Mouse (Mus musculus): ENCODE results near the gene Plekhg6. TPM values are rescaled to one million over a fixed set of nuclear protein-coding genes. Genes with fewer than 3 reads are reported as not detected.

Gene Plekhg6
- total RNA-seq, 2 experiments from 2014 or later = not detected

DNA sequence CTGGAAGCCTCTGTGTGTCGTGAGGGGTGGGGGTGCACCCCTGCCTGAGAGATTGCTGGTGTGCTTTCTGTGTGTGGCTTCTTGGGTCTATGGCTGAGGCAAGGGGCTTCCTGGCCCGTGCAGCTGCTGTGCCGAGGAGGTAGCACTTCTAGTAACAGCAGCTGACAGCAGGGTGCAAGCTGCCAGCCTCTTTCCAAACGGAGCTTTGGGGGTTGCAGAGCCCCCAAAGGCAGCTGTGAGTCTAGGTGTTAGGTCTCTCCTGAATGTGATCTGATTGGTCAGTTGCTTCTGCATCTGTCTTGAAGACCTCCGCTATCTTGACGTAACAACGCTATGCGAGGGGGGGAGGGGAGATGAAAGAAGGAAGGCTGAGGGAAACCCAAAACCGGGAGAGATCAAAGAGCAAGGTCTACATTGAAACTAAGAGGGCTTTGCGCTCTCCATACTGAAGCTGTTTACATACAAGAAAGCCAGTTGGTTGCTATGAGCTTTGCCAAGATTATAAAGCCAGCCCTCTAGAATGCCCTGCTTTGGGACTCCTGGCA lies 25.3 kb downstream of the Plekhg6 start:
- no peak for ATAC-seq (replicated peaks; ENCODE audit: low FRiP score, poor library complexity, severe bottlenecking)

DNA sequence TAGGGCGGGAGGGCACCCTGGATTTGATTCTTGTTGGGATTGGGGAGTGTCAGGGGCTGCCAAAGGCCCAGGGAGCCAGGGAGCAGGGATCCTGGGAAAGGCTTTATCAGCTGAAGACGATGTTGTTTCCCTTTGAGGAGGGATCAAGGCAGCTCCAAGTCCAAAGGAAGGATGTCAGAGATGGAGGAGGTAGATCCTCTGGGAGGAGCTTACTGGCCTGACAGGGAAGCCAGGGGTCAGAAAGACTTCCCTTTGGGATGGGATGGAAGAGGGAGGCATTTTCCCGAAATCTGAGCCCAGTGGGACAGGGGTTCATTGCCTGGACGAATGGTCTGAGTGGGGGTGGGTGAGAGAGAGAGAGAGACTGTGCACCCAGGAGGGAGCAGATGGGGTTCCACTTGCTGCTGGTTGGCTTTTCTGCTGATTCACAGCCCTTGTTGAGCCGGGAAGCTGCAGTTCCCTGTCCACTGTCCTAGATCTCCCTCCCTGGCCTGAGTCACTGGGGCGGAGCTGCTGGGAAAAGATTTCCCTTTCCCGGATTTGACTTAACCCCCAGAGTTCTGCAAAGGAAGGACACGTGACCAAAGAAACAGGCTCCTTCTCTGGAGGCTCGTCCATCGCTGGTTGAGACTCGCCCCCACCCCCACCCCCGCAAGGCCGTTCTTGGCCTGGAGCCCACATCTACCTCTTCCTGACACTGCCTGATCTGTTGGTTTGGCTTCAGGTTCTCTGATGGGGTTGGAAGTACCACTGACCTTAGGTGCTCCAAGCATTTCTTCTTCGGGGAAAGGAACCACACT lies 26.0 kb downstream of the Plekhg6 start:
- ATAC-seq (replicated peaks; ENCODE audit: low FRiP score, poor library complexity, severe bottlenecking) = no peak

DNA sequence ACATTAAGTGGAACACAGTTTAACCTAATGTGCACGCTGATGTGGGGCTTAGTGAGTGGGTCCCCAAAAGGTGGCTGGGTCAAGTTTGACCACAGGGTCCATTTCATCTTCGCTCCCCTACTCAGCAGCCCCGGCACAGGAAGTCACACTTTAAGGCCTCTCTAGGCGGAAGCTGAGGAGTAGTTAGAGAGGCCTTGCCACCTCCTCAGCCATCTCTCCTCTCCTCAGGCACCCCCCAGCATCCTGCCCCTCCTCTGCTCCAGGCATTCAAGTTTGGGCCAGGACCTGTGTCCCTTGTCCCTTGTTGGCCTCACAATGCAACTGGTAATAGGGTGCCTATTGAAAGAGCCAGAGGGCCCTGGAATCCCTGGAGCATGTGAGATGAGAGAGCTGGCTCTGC lies 26.9 kb downstream of the Plekhg6 start:
- ATAC-seq (replicated peaks; ENCODE audit: low FRiP score, poor library complexity, severe bottlenecking) = no peak

DNA sequence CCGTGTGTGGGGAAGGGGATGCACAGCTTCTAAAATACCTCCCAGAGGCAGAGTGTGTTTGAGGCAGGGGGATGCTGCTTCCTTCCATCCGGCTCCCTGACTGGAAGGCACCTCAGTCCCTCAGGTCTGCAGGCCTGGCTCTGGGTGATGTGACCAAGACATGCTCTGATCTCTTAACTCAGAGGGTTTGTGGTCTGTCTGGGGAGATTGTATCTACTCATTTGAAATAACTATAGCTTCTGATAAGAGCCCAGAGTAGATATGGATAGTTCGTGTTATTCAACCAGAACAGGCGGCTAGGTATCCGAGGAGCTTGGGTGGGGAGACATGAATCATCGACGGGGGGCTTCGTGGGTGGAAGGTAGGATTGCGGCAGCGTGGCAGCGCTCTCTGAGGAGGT lies 27.4 kb downstream of the Plekhg6 start:
- no peak for ATAC-seq (replicated peaks; ENCODE audit: low FRiP score, poor library complexity, severe bottlenecking)

DNA sequence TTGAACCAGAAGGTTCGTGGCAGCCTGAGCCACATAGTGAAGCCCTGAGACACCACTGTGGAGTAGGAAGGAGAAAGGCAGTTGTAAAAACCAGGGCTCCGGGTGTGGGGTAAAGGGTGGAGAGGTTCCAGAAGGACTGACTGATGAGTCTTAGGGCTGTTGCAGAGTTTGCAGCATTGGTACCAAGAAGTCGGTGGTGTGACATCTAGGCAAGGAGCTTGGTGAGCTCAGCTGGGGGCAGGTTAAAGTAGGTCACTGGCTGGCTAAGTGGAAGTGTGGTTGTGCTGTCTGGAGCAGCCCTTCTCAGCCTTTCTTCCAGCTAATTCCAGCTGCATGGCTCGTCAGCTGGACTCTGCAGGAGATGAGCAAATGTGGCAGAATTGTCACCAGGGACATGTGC lies 27.8 kb downstream of the Plekhg6 start:
- no peak for ATAC-seq (replicated peaks; ENCODE audit: low FRiP score, poor library complexity, severe bottlenecking)

DNA sequence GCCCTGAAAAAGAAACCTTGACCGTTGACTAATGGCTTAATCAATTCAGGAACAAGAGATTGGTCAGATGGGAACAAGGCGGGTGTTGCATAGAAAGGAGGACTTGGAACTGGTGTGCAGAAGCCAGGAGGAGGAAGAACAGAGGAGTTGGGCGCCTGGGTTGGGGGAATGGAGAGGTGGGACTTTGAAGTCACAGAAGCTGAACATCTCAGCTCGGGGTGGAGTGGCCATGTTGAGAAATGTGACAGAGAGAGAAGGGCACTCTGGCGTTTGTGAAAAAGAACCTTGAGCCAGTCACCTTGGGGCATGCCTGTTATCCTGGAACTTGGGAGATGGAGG lies 28.6 kb downstream of the Plekhg6 start:
- ATAC-seq (replicated peaks; ENCODE audit: low FRiP score, poor library complexity, severe bottlenecking) = no peak

DNA sequence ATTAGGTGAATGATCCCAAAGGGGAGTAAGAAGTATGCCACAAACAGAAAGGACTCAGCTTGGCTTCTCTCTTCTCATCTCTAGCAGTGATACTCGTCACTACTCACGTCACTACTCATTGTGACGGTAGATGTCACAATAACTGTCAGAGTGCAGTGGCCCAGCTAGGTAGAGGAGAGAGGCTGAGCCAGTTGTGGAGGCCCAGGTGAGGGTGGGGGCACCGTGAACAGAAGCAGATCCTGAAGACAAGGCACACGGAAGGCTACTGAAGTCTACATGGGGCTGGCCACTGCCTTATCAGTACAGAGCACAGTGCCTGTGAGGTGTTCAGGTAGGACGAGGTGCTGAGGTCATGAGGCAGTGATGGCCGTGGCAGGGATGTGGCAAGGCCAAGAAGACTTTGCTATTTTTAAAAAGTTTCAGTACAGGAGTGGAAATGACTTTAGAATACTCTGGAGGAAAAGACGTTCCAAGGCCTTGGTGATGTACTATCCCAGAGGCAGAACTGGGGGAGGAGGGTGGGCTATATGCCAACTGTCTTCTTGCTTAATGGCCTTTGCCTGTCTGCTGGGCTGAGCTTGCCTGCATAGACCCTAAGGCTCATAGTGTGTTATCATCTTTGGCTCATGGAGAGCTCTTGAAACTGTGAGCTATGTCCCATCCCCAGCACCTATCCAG lies 29.1 kb downstream of the Plekhg6 start:
- no peak for ATAC-seq (replicated peaks; ENCODE audit: low FRiP score, poor library complexity, severe bottlenecking)

DNA sequence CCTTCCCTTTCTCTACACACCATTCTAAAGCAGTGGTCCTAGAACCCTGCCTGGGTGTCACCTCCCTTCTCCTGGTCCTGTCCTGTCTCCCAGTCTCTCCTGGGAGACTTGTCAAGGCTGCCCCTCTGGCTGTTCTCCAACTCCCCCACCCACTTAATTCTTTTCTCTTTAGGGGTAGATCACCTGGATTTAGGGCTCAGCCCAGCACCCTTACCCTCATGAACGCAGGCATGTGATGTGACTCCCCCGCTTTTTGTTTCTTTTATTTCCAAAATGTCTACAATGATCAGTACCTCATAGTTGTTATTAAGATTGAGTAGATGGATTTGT lies 29.6 kb downstream of the Plekhg6 start:
- no peak for ATAC-seq (replicated peaks; ENCODE audit: low FRiP score, poor library complexity, severe bottlenecking)

DNA sequence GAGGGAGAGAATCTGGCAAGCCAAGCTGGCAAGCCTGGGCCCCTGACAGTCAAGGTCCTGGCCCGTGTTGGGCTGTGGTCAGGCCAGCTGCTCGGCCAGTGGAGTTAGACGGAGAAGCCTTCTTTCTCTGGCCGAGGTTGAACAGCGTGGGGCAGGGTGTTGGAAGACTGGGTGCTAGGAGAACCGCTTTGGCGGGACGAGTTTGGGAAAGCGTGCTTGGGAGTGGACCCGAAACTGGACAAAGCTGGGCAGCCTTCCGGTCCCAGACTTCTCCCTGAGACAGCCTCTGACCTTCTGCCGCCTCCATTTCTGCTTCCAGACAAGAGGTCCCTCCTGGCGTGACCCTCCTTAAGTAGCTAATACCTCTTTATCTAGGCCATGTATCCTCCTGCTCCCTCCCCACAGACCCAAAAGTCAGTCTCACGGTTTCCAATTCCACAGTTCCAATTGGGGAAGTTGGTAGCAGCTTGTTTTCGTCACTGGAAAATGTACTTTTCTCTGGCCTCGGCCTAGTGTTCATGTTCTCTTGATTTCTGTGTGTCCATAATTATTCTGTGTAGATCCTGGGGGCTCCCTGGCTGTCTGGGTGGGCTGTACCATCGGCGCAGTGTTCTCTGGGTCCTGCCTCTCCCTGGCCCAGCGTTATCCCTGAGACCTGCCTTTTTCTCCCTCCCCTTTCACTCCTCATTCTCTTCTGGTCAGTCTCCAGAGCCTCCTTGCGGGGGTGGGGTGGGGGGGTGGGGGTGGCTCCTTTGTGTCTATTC lies 30.2 kb downstream of the Plekhg6 start:
- no peak for ATAC-seq (replicated peaks; ENCODE audit: low FRiP score, poor library complexity, severe bottlenecking)

DNA sequence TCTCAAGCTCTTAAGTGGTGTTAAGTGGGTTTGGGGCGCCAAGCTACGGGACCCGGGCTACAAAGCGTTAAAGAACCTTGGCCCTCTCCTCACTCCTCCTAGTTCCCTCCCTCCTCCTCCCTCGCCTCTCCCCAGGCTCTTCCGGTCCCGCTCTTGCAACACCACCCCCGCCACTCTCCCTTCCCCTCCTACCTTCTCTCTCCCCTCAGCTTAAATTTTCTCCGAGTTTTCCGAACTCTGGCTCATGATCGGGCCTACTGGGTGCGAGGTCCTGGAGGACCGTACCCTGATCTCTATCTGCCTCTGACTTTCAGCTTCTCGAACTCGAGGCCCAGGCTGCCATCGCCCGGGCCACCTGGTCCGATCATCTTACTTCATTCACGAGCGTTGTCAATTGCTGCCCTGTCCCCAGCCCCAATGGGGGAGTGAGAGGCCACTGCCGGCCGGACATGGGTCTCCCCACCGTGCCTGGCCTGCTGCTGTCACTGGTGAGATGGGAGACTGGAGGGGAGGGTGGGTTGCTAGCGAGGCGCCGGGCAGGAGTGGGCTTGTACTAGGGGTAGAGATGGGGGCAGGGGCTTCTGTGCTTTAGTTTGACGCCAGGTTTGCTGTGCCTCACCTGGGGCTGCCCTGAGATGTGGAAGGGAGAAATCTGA lies 30.9 kb downstream of the Plekhg6 start:
- ATAC-seq (replicated peaks; ENCODE audit: low FRiP score, poor library complexity, severe bottlenecking) = no peak

DNA sequence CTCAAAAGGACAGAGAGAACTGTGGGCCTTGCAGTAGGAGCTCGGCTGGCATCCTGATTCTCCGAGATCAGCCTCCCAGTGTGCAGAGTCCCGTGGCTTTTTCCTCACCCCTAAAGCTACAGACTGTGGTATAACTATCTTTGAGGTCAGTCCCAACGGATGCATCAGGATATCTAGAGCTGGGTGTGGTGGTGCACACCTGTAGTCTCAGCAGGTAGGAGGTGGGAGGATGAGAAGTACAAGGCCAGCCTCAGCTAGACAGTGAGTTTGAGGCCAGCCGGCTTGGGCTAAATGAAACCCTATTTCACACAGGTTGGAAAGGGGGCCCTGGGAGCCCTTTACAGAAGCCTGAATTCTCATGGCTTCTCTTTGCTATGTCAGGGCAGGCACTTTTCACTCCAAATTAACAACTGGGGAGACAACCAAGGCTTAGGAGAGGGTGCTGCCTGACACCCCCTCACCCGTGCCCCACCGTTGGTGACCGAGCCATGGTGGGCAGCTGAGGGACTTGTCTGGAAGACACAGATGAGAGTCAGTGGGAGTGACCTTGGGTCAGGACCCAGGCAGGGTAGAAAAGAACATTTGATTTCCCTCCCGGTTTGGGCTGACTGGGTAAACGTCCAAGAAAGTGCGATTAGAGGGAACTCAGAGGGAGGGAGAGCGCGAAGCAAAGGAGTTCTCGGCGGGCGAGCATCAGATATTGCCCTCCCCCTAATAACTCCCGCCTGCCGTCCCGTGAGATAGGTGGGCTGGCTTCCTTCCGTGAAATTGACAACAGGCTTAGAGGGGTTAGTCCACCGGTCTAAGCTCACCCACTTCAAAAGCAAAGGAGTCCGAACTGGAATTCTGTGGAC lies 31.6 kb downstream of the Plekhg6 start, which contains the start of gene Tnfrsf1a:
TSS of gene Tnfrsf1a (plus strand) at position 642 of the 854 bp plus-strand sequence.
- no peak for ATAC-seq (replicated peaks; ENCODE audit: low FRiP score, poor library complexity, severe bottlenecking)

DNA sequence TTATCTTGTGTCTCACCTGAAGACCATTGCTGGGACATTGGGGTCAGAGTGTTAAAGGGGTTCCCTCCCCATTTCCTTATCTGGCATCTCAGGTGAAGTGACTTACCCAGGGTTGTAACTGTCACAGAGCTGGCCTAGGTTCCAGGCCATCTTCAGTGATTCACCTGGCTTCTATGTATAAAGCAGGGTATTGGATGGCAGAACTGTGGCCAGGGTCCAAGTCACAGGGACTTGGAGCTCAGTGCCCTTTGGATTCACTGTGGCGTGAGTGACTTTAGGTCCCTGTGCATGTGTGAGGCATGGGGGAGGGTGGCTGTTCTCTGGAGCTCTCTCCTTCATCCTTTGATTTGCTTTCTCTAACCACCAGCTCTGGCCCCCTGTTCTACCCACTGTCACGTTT lies 34.6 kb downstream of the Plekhg6 start:
- no peak for ATAC-seq (replicated peaks; ENCODE audit: low FRiP score, poor library complexity, severe bottlenecking)

DNA sequence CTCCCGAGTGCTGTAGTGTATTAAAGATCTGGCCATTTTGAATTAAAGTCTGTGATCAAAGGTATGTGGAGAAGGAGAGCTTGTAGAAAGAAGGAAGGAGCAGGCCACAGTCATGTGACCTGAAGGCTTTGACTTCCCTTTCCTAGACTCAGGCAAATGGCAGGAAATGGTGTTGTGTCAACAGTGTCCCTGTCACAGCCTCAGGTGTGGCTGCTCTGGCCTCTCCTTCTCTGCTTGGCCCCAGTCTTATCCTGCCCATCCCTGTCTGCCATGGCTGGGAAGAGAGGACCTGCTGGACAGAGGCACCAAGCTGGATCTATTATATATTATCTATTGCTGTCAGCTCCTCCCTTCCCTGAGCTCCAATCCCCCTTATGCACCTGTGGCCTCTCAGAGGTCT lies 35.0 kb downstream of the Plekhg6 start:
- ATAC-seq (replicated peaks; ENCODE audit: low FRiP score, poor library complexity, severe bottlenecking) = no peak

DNA sequence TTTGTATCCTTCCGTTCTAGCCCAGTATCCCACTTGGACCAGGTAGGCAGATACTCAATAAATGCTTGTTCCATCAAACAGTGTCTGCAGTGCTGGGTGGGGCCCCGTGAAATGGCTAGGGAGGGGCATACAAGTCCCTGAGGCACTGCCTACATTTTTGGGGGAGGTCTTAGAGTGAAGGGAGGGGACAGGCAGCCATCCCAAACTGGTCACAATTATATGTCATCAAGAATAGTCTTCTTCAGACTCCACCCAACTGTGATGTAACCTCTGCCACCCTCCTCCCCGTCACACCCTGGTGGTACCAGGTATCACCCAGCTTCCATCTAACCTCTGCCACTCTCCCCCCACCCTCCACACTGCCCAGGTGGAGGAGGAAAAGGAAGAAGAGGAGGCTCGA lies 35.7 kb downstream of the Plekhg6 start:
- no peak for ATAC-seq (replicated peaks; ENCODE audit: low FRiP score, poor library complexity, severe bottlenecking)

DNA sequence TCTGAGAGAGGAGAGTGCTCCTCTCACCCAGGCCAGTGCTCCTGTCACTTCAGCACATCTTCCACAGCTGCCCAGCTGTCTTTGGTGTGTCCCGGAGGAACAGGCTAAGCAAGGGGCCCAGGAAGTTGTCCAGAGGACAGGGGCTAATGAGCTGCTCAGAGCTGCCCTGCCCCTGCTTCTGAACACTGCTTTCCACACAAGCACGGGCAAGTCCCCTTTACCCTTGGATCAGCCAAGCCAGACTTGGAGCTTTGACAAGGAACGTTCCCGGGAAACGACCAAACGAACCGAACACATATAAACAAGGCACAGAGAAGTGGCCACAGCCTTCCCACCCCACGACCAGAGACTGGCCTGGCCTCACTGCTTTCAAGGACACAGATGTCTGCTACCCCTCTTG lies 36.5 kb downstream of the Plekhg6 start:
- no peak for ATAC-seq (replicated peaks; ENCODE audit: low FRiP score, poor library complexity, severe bottlenecking)

DNA sequence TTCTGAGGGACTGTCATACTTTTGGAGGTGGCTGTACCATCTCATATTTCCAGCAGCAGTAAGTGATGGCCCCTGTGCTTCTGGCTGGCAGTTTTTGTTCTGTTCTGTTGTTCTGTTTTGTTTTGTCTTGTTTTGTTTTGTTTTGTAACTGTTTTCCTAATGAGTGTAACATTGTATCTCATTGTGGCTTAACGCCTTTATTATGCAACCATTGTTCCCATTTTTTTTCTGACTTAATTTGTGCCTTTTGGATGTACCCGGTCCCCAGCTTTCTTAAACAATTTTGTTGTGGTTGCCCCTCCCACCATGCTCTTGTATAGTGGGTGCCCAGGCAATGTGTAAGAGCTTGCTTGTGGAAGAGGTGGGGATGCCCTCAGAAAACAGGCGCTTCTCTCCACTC lies 38.4 kb downstream of the Plekhg6 start:
- no peak for ATAC-seq (replicated peaks; ENCODE audit: low FRiP score, poor library complexity, severe bottlenecking)

DNA sequence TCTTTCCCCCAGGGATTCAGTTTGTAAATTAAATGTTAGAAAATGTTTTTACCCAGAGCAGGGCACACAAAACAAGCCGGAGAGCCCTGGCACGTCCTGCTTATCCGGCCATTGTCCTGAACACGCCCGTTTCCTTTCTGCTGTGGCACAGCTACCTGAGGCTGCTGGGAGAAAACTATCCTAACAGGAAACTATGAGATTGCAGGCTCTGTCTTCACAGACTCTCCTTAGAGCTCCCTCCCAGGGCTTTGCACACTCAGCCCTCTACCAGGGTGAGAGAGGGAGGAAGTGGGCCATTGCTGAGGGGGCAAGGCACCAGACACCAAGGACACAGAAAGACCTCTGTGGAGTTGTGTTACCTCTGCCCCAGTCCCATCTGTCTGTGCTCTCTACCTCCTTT lies 40.3 kb downstream of the Plekhg6 start:
- no peak for ATAC-seq (replicated peaks; ENCODE audit: low FRiP score, poor library complexity, severe bottlenecking)

DNA sequence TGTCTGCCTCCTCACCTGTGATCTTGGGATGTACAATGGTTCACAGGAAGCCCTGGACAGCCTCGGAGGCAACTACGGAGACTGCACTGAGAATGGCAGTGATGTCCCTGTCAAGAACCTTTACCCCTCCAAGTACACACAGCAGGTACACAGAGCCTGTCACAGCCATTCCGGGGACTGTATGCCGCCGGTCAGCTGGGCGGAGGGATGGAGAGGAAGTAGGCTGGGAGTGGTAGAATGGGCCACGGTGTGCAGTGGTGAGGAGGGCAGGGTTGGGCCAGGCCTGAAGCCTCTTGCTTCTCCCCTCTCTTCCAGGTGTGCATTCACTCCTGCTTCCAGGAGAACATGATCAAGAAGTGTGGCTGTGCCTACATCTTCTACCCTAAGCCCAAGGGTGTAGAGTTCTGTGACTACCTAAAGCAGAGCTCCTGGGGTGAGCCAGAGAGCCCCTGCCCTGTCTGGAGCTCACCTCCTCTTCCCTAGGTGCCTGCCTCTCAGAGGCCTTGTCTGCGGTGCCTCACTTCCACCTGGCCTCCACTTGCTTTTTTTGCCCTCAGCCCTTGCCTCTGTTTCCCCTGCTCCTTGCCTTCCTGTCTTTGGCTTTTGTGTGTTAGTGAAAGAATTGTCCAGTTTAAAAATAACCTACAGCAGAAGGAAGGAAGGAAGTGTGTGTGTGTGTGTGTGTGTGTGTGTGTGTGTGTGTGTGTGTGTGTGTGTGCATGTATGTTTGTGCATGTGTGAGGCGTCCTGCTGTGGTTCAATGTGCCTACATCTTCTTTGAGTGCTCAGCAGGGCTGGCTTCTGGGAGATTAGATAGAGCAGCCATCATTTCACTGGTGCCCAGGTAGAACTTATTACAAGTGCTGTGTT lies 41.6 kb downstream of the Plekhg6 start:
- ATAC-seq (replicated peaks; ENCODE audit: low FRiP score, poor library complexity, severe bottlenecking) = no peak
